Mouse (Mus musculus): ENCODE measurements around the gene Olfr64. TPM values are rescaled to one million over a fixed set of nuclear protein-coding genes. Genes with fewer than 3 reads are reported as not detected.

Olfr64 gene
- total RNA-seq, 2 experiments from 2014 or later: not detected

Other genes starting within 250 kb of the Olfr64 start
- gene Olfr623, start 230.8 kb downstream of the Olfr64 start, total RNA-seq (2021): not detected
- gene Olfr624, start 223.3 kb downstream of the Olfr64 start, total RNA-seq (2021): not detected
- not detected for gene Olfr625-ps1, start 211.8 kb downstream of the Olfr64 start, total RNA-seq (2021)
- gene Olfr243, start 179.8 kb downstream of the Olfr64 start, total RNA-seq (2021): not detected
- not detected for gene Olfr628, start 164.1 kb downstream of the Olfr64 start, total RNA-seq (2021)
- not detected for gene Olfr629, start 149.5 kb downstream of the Olfr64 start, total RNA-seq (2021)
- not detected for gene Olfr630, start 137.2 kb downstream of the Olfr64 start, total RNA-seq (2021)
- gene Olfr69, start 122.9 kb downstream of the Olfr64 start, total RNA-seq (2021): not detected
- not detected for gene Olfr68, start 114.8 kb downstream of the Olfr64 start, total RNA-seq (2021)
- not detected for gene Olfr67, start 102.7 kb downstream of the Olfr64 start, total RNA-seq (2021)
- 1,000 to 10,000 TPM; 1,102 to 1,464 TPM for gene Hbb-bt, start 80.5 kb downstream of the Olfr64 start, total RNA-seq (2021)
- over 10,000 TPM in 1 of 2 experiments, 1,000 to 10,000 TPM in 1; 9,168 to 11,645 TPM for gene Hbb-bs, start 66.4 kb downstream of the Olfr64 start, total RNA-seq (2021)
- not detected for gene Hbb-bh2, start 54.0 kb downstream of the Olfr64 start, total RNA-seq (2021)
- not detected for gene Hbb-bh1, start 51.3 kb downstream of the Olfr64 start, total RNA-seq (2021)
- not detected for gene Hbb-y, start 41.3 kb downstream of the Olfr64 start, total RNA-seq (2021)
- not detected for gene Olfr66, start 8.2 kb downstream of the Olfr64 start, total RNA-seq (2021)
- gene Olfr65, start 9.0 kb upstream of the Olfr64 start, total RNA-seq (2021): not detected
- gene Olfr631, start 34.3 kb upstream of the Olfr64 start, total RNA-seq (2021): not detected
- not detected for gene Olfr632, start 39.9 kb upstream of the Olfr64 start, total RNA-seq (2021)
- not detected for gene Olfr633, start 50.0 kb upstream of the Olfr64 start, total RNA-seq (2021)
- not detected for gene Olfr635, start 76.7 kb upstream of the Olfr64 start, total RNA-seq (2021)
- gene Olfr638, start 104.3 kb upstream of the Olfr64 start, total RNA-seq (2021): not detected
- gene Olfr639, start 122.8 kb upstream of the Olfr64 start, total RNA-seq (2021): not detected
- gene Olfr640, start 131.1 kb upstream of the Olfr64 start, total RNA-seq (2021): not detected
- not detected for gene Olfr641, start 141.0 kb upstream of the Olfr64 start, total RNA-seq (2021)
- not detected for gene Olfr642, start 158.2 kb upstream of the Olfr64 start, total RNA-seq (2021)
- gene 4930516K23Rik, start 167.0 kb upstream of the Olfr64 start, total RNA-seq (2021): not detected
- not detected for gene Olfr644, start 177.4 kb upstream of the Olfr64 start, total RNA-seq (2021)
- gene Olfr645, start 191.0 kb upstream of the Olfr64 start, total RNA-seq (2021): not detected
- gene Olfr646, start 210.4 kb upstream of the Olfr64 start, total RNA-seq (2021): not detected
- not detected for gene Ubqln5, start 235.3 kb upstream of the Olfr64 start, total RNA-seq (2021)
- gene Olfr643, start 242.9 kb upstream of the Olfr64 start, total RNA-seq (2021): not detected
- not detected for gene Ubqln3, start 248.8 kb upstream of the Olfr64 start, total RNA-seq (2021)

Data from heart, postnatal 36 days (tissue).